Mouse (Mus musculus): ENCODE results near the gene Hps1.
A peak's percentile ranks its signal among the peaks of the same experiment; 100 is the strongest.

Hps1 gene

GRCm38 (mm10) chr19:42755148-42755870, 24.5 kb downstream of the Hps1 start:
- no peak for DNase-seq (ENCODE audit: extremely low read depth, insufficient read length, low spot score)

GRCm38 (mm10) chr19:42753141-42753917, 26.4 kb downstream of the Hps1 start:
- peak; percentile 82 for DNase-seq (ENCODE audit: extremely low read depth, insufficient read length, low spot score)

- DNase-seq (ENCODE audit: extremely low read depth, insufficient read length, low spot score): peak; percentile 90
Measured at GRCm38 (mm10) chr19:42752363-42752931, 27.3 kb downstream of the Hps1 start, which contains the start of gene Pyroxd2. Gene Pyroxd2 (minus strand): TSS chr19:42752775.

- DNase-seq (ENCODE audit: extremely low read depth, insufficient read length, low spot score): no peak
Measured at GRCm38 (mm10) chr19:42750196-42750595, 29.6 kb downstream of the Hps1 start.

- no peak for DNase-seq (ENCODE audit: extremely low read depth, insufficient read length, low spot score)
Measured at GRCm38 (mm10) chr19:42746702-42747101, 33.1 kb downstream of the Hps1 start.

GRCm38 (mm10) chr19:42745869-42746224, 33.9 kb downstream of the Hps1 start:
- DNase-seq (ENCODE audit: extremely low read depth, insufficient read length, low spot score): no peak

- DNase-seq (ENCODE audit: extremely low read depth, insufficient read length, low spot score): no peak
Measured at GRCm38 (mm10) chr19:42745084-42745868, 34.5 kb downstream of the Hps1 start.

GRCm38 (mm10) chr19:42744162-42744586, 35.6 kb downstream of the Hps1 start:
- DNase-seq (ENCODE audit: extremely low read depth, insufficient read length, low spot score): peak; percentile 50

- no peak for DNase-seq (ENCODE audit: extremely low read depth, insufficient read length, low spot score)
Measured at GRCm38 (mm10) chr19:42743261-42743660, 36.5 kb downstream of the Hps1 start.

GRCm38 (mm10) chr19:42741884-42742283, 37.9 kb downstream of the Hps1 start:
- no peak for DNase-seq (ENCODE audit: extremely low read depth, insufficient read length, low spot score)

- DNase-seq (ENCODE audit: extremely low read depth, insufficient read length, low spot score): no peak
Measured at GRCm38 (mm10) chr19:42740163-42740899, 39.4 kb downstream of the Hps1 start.

- DNase-seq (ENCODE audit: extremely low read depth, insufficient read length, low spot score): no peak
Measured at GRCm38 (mm10) chr19:42739734-42740133, 40.0 kb downstream of the Hps1 start.

GRCm38 (mm10) chr19:42737753-42738152, 42.0 kb downstream of the Hps1 start:
- DNase-seq (ENCODE audit: extremely low read depth, insufficient read length, low spot score): no peak

- DNase-seq (ENCODE audit: extremely low read depth, insufficient read length, low spot score): no peak
Measured at GRCm38 (mm10) chr19:42734982-42735381, 44.8 kb downstream of the Hps1 start.

GRCm38 (mm10) chr19:42727424-42727823, 52.4 kb downstream of the Hps1 start:
- DNase-seq (ENCODE audit: extremely low read depth, insufficient read length, low spot score): no peak

- DNase-seq (ENCODE audit: extremely low read depth, insufficient read length, low spot score): no peak
Measured at GRCm38 (mm10) chr19:42726766-42727165, 53.0 kb downstream of the Hps1 start.

GRCm38 (mm10) chr19:42725973-42726350, 53.8 kb downstream of the Hps1 start:
- no peak for DNase-seq (ENCODE audit: extremely low read depth, insufficient read length, low spot score)

GRCm38 (mm10) chr19:42725056-42725972, 54.5 kb downstream of the Hps1 start:
- no peak for DNase-seq (ENCODE audit: extremely low read depth, insufficient read length, low spot score)

- DNase-seq (ENCODE audit: extremely low read depth, insufficient read length, low spot score): no peak
Measured at GRCm38 (mm10) chr19:42723302-42723701, 56.5 kb downstream of the Hps1 start.

All from 3134 (cell line).